Mouse (Mus musculus): ENCODE results near the gene Msh3.

GRCm38 (mm10) chr13:92237016-92237415, 117.8 kb downstream of the Msh3 start:
- TF ChIP-seq CTCF (IDR thresholded peaks at IDR 0.05; ENCODE audit: insufficient read depth, low read depth, low read length) (no peak), POLR2A (IDR thresholded peaks at IDR 0.05; ENCODE audit: insufficient read depth, low read depth, low read length) (no peak)
